Mouse (Mus musculus) effector memory CD4-positive, alpha-beta T cell, adult 7 months (primary cell): ENCODE data around the gene Col9a3. TPM values are rescaled to one million over a fixed set of nuclear protein-coding genes. Genes with fewer than 3 reads are reported as not detected.

Experiments used
- polyA plus RNA-seq: library from polyadenylated mRNA; unstranded; fragments of 100-300 nt; shearing (Covaris generic); gene quantifications from one replicate; pipeline ENCODE4 v1.2.1, GENCODE M21; 2017

Col9a3 gene
- polyA plus RNA-seq: 1.5 TPM

DNA sequence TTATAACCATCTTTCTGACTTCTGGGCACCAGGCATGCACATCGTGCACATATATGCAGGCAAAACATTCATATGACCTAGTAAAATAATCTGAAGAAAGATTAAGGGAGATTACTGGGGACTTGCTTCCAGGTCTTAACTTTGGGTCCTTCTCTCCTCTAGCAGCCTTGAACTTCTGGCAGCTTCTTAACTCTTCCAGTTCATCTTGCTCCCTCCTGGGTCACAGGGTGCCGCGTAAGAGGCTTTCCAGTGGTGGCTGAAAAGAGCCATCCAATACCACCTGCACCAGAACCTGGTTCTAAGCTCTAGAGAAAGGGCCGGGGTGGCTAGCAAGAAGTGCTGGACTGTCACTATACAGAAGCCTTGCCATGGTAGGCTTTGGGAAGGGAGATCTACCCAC lies at the start of gene Col9a3:
TSS of gene Col9a3 (plus strand) at position 301 of the 400 bp plus-strand sequence.

DNA sequence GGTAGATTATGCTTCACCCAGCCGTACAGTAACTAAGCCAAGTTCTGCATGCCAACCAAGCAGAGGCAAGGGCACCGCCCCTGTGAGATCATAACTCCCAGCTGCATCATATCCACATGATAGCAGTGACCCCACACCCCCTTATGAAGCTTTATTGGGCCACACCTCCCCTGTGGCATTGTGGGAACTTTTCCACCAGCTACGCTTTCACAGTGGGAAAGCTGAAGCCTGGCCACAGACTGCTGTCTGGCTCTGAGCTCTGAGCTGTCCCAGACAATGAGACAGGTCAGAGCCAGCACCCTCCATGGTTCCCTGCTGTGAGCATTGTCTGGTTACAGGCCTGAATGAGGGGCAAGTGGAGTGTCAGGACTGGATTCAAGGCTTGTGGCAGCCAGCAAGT lies 16.6 kb upstream of the Col9a3 start, which contains the start of gene Mrgbp:
TSS of gene Mrgbp (plus strand) at position 303 of the 400 bp plus-strand sequence.

DNA sequence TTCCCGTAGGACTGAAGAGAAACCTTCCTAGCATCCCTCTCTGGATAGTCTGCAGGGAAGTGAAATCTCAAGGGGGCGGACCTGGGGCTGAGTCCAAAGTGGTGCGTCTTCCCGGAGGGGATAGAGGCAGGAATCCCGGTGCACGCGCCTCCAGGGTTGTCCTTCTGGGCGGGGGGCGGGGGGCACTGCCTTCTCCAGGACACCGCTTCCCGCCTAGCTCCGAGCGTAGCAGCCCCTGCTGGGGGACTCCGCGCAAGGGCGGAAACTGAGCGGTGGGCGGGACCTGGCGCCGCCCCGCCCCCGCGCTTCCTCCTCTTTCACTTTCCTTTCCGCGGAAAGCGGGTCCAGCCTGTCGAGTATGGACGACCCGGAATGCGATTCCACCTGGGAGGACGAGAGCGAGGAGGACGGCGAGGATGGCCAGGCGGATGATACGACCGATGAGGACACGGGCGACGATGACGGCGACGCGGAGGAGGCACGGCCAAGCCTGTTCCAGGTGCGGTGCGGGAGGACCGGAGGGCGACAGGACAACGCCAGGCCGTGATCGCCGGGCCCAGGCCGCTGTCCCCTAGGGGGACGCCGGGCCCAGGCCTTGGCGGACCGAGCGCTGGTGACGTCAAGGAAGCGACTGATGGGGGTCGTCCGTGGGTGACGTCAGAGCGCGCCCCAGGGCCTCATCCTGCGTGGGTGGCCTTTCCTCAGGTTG lies 8.3 kb upstream of the Col9a3 start, which contains the start of gene Ogfr:
TSS of gene Ogfr (plus strand) at position 123 of the 709 bp plus-strand sequence.

DNA sequence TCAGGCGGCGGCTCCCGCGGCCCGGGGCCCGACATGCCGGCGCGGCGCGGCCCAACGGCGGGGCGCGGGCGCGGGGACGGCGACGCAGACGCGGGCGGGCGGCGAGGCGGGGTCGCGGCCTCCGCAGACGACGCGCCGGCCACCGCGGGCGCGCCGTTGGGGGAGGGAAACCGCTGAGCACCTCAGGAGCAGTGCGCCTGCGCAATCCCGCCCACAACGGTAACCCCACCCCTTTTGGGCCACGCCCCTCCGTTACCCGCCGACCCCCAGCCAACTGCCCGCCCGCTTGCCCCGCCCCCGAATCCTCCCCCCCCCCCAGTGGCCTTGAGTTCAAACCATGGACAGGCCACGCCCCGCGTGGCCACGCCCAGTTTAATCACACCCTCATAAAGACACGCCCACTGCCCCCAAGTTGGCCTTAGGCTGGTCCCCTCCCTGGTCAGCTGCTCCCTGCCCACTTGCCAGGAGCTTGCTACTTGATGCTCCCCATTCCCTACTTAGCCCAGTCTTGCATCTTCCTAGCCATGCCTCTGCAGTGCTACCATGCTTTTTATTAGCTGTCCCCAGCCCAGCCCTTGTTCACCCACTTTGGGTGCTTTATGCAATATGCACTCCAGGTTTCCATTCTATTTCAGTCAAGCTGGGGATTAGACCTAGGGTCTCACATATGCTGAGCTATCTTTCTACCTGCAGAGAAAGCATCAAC lies 45.1 kb downstream of the Col9a3 start, which contains the start of gene Tcfl5:
TSS of gene Tcfl5 (minus strand) at position 154 of the 706 bp plus-strand sequence.

Other genes with a start within 250 kb of the Col9a3 start
- gene Slco4a1, start 141.5 kb upstream of the Col9a3 start, polyA plus RNA-seq: 6.4 TPM
- gene Ntsr1, start 97.8 kb upstream of the Col9a3 start, polyA plus RNA-seq: 0.22 TPM
- gene Mrgbp, start 16.5 kb upstream of the Col9a3 start, polyA plus RNA-seq: 38.4 TPM
- 64.8 TPM for gene Ogfr, start 8.5 kb upstream of the Col9a3 start, polyA plus RNA-seq
- 0.33 TPM for gene Tcfl5, start 44.9 kb downstream of the Col9a3 start, polyA plus RNA-seq
- gene Dido1, start 112.2 kb downstream of the Col9a3 start, polyA plus RNA-seq: 32.9 TPM
- 21.9 TPM for gene Gid8, start 112.3 kb downstream of the Col9a3 start, polyA plus RNA-seq
- 45.9 TPM for gene Slc17a9, start 127.5 kb downstream of the Col9a3 start, polyA plus RNA-seq
- gene Bhlhe23, start 179.1 kb downstream of the Col9a3 start, polyA plus RNA-seq: not detected